Comparison of ENCODE assay signal across 12 mouse cellular contexts in genomic region chr1:90927308-90927707, GRCm38 (mm10). TPM values are rescaled to one million over a fixed set of nuclear protein-coding genes. Genes with fewer than 3 reads are reported as not detected.
A peak's percentile ranks its signal among the peaks of the same experiment; 100 is the strongest.
DNase-seq lines count a peak whose midpoint lies in the region; ATAC-seq lines count a peak whose summit lies in the region.
"Had no signal": no experiment of that assay in that cellular context is flagged by ENCODE, and none has a peak within 500 bp of the region (broad histone marks: within the 10 kb centered on the region; RNA-seq: fewer than 3 reads in every experiment).

No protein-coding gene starts in this region.

- H3K4me2 ChIP-seq in intestine, embryonic 16.5 days (ENCODE audit: low read depth, low read length): peak overlapping the region; percentile 71; the same call in 1 of the 2 replicates
- H3K4me2 ChIP-seq in limb, embryonic 15.5 days: peak overlapping the region; percentile 86

- no peak overlapping the region for H3K27ac ChIP-seq in intestine, embryonic 16.5 days (ENCODE audit: low read length)
- peak overlapping the region; percentile 55; the same call in 1 of the 2 replicates for H3K27ac ChIP-seq in limb, embryonic 15.5 days

- peak; percentile 67 for ATAC-seq in intestine, embryonic 16.5 days
- ATAC-seq in limb, embryonic 15.5 days (ENCODE audit: insufficient number of reproducible peaks, low FRiP score, low TSS enrichment, low read depth): no peak

- H3K9ac ChIP-seq in intestine, embryonic 16.5 days (ENCODE audit: low read depth, low read length): peak overlapping the region; percentile 64
- H3K9ac ChIP-seq in limb, embryonic 15.5 days: no peak overlapping the region

- peak; percentile 40 for DNase-seq in testis, postnatal 14 days (ENCODE audit: low spot score)
- DNase-seq in testis, postnatal 10 days (ENCODE audit: low spot score): no peak
- no peak for DNase-seq in thymus, adult 18-20 months
- no peak for DNase-seq in right cerebral cortex, postnatal 14 days
- DNase-seq in layer of hippocampus, postnatal 36 days: no peak
- DNase-seq: adrenal gland, adult 8-10 months; gastrocnemius, postnatal 25 days had no signal

- H3K9me3 ChIP-seq in intestine, embryonic 16.5 days (ENCODE audit: control insufficient read depth, low read length): no peaks in the 10 kb centered on the region
- no peaks in the 10 kb centered on the region for H3K9me3 ChIP-seq in limb, embryonic 15.5 days

- no peak overlapping the region for H3K4me3 ChIP-seq in intestine, embryonic 16.5 days (ENCODE audit: low read length)
- peak overlapping the region; percentile 31 for H3K4me3 ChIP-seq in limb, embryonic 15.5 days

- H3K27me3 ChIP-seq in intestine, embryonic 16.5 days (replicated peaks; ENCODE audit: control insufficient read depth, insufficient read depth, low read length): no peaks in the 10 kb centered on the region
- 0 out of 2 replicates have a peak, but pooled peaks cover 3% of the 10 kb centered on the region for H3K27me3 ChIP-seq in limb, embryonic 15.5 days

- H3K4me1 ChIP-seq in intestine, embryonic 16.5 days (ENCODE audit: control insufficient read depth, insufficient read depth, low read length): peaks cover 15% of the 10 kb centered on the region
- peaks cover 19% of the 10 kb centered on the region for H3K4me1 ChIP-seq in limb, embryonic 15.5 days

- no peaks in the 10 kb centered on the region for H3K36me3 ChIP-seq in intestine, embryonic 16.5 days (ENCODE audit: control insufficient read depth, insufficient read depth, low read length)
- no peaks in the 10 kb centered on the region for H3K36me3 ChIP-seq in limb, embryonic 15.5 days

- WGBS in intestine, embryonic 16.5 days: 32% methylated on average over 15 of the region's 15 CpGs
- WGBS in limb, embryonic 15.5 days: 23% methylated on average over 15 of the region's 15 CpGs

RNA-seq across cellular contexts. Expression of gene Mlph, which starts 12.4 kb away (rescaled TPM):
- 3.2 and 3.3 TPM in 2 replicates for polyA plus RNA-seq in intestine, embryonic 16.5 days (2015; fragmentation: Nextera tagmentation; extraction: Ambion mirVana)
- 1.4 and 1.6 TPM in 2 replicates for polyA plus RNA-seq in limb, embryonic 15.5 days (2015; fragmentation: Nextera tagmentation; extraction: Ambion mirVana)
- total RNA-seq in layer of hippocampus, postnatal 36 days (2021): 1 to 10 TPM in 1 of 2 experiments, under 1 TPM in 1; 0.60 to 1.8 TPM
- total RNA-seq: megakaryocyte-erythroid progenitor cell, adult 5-6 weeks had no signal

RNA-seq across cellular contexts. Expression of gene Prlh, which starts 25.6 kb away (rescaled TPM):
- not detected in 2 replicates for polyA plus RNA-seq in intestine, embryonic 16.5 days (2015; fragmentation: Nextera tagmentation; extraction: Ambion mirVana)
- not detected in 2 replicates for polyA plus RNA-seq in limb, embryonic 15.5 days (2015; fragmentation: Nextera tagmentation; extraction: Ambion mirVana)
- not detected for total RNA-seq in layer of hippocampus, postnatal 36 days (2021)
- total RNA-seq: adrenal gland, adult 8-10 months; ES-E14; gastrocnemius, postnatal 25 days; left cerebral cortex, adult 8-10 months; megakaryocyte-erythroid progenitor cell, adult 5-6 weeks had no signal

RNA-seq across cellular contexts. Expression of gene Rab17, which starts 42.2 kb away (rescaled TPM):
- polyA plus RNA-seq in intestine, embryonic 16.5 days (2015; fragmentation: Nextera tagmentation; extraction: Ambion mirVana): 62.2 and 69.3 TPM in 2 replicates
- 2.4 and 2.5 TPM in 2 replicates for polyA plus RNA-seq in limb, embryonic 15.5 days (2015; fragmentation: Nextera tagmentation; extraction: Ambion mirVana)
- total RNA-seq in layer of hippocampus, postnatal 36 days (2021): not detected
- total RNA-seq: adrenal gland, adult 8-10 months; gastrocnemius, postnatal 25 days had no signal

Comparison
In these comparisons a context has a peak if more than half of its experiments do, and no peak if none do; other contexts are left out.
1. RNA of gene Rab17, which starts 42.2 kb away (polyA plus RNA-seq): 62.2 to 69.3 TPM in intestine, embryonic 16.5 days; 2.4 to 2.5 TPM in limb, embryonic 15.5 days; every median in the first group is over 10 times any median in the second.